Mouse (Mus musculus) yolk sac, embryonic 10.5 days (tissue): ENCODE measurements around the gene Appl1.

Experiments
- DNase-seq: peaks from one replicate; pipeline ENCODE4 v3.0.0-alpha.2; 2017; ENCODE audit warnings: low spot score

Appl1 gene

DNA sequence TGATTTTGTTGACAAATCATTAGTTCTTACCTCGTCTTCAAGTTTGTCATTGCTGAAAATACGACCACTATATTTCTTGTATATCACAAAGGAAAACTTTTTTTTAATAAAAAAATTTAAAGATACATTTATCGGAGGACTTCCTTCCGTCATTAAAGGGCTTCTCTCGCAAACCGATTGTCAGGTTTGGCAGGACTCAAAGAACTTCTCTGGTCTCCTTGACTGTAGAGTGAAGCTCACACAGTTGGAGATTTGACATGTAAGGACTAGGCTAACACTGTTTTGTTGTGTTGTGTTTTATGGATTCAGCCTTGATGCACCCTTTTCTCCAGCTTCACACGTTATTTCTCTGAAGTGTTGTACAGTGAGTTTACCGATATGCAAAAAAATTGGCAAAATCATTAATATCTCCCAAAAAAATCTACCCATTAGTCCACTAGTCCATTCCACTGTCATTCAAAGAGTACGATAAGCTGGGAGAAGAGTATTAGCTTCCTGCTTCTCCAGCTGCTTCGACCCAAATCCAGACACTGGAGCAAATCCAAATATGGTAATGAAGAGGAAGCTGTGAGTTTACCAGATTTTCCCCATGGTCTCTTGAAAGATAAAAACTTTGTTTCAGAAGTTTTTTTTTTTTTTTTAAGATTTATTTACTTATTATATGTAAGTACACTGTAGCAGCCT, at the start of gene Appl1:
TSS of gene Appl1 (minus strand) at position 127 of the 684 bp plus-strand sequence.
- DNase-seq, result no peak

DNA sequence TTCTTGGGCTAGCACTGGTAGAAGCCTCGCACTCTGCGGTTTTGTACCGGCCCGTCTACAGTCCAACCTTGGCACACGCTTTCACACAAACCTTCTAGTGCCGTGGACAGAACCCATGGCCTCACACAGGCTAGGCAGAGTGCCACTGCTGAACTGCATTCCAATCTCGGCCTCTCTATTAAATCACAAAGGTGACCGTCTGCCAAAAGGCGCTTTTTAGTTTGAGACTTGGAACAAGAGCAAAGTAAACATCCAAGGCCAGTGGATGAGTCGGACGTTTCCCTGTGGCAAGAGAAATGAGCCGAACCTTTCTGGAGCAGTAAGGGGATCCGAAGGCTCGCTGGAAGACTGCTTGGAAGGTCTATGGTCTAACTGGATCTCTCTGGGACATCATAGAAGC, 48.8 kb upstream of the Appl1 start:
- DNase-seq, result no peak

DNA sequence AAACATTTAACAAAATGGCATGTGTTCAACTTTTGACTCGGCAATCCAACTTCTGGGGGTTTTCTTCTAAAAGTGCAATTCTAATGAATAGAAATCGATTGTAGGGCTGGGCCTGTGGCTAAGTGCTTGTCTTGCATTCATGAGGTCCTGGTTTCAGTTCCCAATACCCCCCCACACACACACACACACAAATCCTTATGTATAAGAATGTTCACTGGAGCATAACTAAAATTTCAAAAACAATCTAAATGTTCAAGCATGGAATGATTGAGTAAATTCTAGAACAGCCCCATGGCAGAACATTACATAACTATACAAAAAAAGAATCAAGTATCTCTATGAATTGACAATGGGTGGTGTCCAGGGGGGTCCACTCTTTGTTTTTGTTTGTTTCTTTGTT, 46.9 kb upstream of the Appl1 start:
- no peak for DNase-seq

DNA sequence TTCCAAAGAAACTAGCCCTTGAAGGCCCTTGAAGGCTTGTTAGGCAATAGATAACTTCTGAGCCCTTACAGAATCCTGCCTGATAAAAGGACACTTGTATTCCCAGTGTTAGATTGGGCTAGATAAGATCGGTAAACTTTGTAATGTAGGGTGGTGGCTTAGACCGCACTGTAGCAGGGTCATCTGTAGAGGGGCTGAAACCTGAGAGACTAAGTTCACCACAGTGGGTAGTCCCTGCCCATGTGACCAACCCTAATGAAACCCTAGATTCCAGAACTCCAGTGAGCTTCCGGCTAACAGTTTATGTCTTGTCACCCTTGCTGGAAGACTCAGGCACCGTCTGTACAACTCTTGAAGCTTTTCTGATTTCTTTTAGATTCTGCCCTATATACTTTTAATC, 42.6 kb upstream of the Appl1 start:
- DNase-seq, result peak; percentile 37

DNA sequence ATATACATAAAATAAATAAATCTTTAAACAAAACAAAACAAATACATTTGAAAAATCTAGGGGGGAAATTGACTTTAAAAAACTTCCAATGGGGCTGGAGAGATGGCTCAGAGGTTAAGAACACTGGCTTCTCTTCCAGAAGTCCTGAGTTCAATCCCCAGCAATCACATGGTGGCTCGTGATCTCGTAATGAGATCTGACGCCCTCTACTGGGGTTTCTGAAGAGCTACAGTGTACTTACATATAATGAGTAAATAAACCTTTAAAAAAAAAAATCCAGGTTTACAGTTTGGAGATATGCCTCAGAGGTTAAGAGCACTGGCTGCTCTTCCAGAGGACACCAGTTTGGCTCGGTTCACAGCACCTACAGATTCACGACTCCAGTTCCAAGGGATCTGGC, 40.5 kb upstream of the Appl1 start:
- DNase-seq, result no peak

DNA sequence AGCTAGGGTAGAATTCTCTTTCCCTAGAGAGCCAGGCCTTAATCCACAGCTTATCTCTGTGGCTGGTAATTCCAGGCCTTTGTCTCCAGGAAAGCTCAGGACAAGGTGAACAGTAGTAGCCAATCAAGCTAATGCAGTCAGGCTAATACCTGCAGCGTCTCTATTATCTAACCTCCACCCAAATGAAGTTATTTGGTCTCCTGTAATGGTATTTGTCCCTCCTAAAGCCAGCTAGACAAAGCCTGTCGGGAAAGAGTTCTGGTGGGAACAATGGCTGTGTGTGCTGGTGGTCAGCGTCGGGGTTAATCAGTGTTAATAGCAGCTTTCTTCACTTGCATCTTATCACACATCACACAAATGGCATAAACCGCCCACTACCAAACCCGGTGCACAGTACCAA, 34.9 kb upstream of the Appl1 start:
- DNase-seq, result no peak

DNA sequence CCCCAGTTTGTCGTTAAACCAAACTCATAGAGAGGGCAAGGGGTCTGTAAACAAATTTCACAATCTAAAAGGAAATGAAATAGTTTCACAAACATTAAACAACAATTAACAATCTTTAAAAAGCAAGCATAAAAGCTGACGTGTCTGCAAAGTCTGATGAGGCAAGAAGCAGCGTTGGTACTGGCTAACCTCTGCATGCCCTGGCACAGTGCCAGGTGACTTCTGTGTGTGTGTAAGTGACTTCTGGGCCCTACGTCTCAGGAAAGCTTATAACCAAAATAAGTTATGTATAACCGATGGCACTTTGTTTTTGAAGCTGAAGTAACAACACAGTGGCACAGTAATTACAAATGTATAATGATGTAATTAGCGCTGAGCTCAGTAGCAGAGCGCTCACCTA, 33.9 kb upstream of the Appl1 start:
- no peak for DNase-seq

DNA sequence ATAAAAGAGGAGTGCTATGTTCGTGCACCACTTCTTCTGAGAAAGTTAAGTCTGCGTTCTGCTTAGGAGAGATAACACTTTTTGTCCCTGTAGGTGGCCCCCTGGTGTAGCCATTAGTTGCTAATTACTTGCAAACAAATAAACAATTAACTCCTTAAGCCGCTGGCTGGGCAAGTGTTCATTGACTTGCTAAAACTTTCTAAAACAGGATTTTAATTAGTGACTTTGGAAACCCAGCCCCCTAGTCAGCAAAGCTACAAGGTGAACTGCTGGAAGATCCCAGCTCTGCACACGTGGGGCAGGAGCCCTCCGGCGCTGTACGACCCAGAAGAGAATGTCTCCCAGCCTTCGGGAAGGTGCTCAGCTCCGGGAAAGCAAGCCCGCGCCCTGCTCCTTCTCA, 29.4 kb upstream of the Appl1 start:
- DNase-seq, result peak; percentile 10

DNA sequence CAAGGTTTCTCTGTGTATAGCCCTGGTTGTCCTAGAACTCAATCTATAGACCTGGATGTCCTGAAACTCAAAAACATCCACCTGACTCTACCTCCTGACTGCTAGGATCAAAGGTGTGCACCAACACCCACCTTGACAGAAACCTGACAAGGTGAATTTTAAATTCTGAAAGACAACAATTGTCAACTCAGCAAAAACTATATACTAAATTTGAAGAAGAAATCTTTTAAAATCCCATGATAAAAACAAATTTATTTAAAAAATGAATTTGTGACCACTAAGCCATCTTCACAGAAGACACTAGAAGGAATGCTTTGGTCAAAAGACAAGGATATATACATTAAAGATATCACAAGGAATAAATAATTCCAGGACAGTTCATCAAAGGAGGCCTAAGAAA, 25.2 kb upstream of the Appl1 start:
- no peak for DNase-seq

DNA sequence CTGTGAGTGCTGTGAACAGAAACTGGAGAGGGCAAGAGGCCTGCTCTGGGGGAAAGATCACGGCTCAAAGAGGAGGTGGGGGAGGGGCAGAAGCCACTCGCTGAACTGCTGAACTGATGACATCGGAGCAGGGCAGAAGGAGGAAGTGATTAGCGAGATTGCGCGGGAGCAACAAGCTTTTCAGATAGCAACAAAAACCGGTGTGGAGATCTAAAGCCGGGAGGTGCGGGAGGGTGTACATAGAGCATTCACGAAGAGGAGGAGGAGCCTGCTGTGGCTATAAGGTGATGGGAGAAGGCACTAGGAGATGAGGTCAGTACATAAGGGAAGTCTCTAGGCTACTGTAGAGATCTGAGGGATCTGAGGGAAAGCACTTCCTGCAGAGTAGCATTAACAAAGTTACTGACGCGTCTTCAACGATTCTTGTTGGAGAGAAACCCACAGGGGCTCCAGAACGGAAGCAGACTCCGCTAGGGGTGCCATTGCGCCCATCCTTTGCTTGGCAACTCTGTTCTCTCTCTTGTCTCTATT, 23.2 kb upstream of the Appl1 start, which contains the start of gene Hesx1:
TSS of gene Hesx1 (plus strand) at position 206 of the 531 bp plus-strand sequence.
- peak; percentile 78 for DNase-seq

DNA sequence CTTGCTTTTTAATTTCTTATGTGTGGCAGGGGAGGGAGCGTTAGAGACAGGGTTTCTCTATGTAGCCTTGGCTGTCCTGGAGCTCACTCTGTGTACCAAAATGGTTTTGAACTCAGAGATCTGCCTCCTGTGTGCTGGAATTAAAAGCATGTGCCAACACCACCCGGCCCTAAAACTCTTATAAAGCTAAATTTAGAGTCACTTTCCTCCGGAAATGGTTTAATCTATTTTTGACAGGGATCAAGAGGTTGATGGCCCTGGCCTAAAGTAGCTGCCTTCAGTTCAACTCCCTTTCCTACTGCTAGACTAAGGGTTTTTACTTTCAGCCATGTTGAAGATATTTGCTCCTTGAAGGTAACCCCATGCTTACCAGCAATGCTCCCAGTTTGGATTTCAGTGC, 22.4 kb upstream of the Appl1 start:
- DNase-seq, result no peak

DNA sequence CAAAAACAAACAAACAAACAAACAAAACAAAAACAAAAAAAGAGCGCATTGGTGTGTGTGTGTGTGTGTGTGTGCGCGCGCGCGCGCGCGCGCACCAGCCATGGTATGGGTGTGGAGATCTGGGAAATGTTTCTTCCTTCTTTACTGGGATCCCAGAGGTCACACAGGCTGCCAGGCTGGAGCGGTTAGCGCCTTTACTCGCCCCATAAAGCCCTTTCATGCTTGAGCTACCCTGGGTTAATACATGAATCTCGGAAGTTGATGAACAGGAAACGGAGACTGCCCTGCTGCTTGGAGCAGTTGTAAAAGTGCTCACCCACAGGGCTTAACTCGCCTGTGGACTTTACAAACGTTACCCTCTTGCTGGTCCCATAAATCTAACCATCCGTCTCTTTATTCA, 20.6 kb upstream of the Appl1 start:
- no peak for DNase-seq

DNA sequence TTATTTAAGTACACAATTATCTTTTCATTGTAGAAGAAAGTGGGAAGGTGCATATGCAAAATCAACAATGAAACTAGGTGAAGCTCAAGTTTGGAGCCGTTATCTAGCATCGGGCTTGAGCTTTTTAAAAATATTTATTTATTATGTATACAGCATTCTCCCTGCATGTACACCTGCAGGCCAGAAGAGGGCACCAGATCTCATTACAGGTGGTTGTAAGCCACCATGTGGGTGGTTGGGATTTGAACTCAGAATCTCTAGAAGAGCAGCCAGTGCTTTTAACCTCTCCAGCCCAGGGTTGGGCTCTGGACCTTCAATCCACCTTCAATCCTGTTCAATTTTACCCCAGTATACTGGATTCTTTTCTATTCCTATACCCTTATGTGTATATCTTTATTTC, 17.7 kb upstream of the Appl1 start:
- DNase-seq, result no peak

DNA sequence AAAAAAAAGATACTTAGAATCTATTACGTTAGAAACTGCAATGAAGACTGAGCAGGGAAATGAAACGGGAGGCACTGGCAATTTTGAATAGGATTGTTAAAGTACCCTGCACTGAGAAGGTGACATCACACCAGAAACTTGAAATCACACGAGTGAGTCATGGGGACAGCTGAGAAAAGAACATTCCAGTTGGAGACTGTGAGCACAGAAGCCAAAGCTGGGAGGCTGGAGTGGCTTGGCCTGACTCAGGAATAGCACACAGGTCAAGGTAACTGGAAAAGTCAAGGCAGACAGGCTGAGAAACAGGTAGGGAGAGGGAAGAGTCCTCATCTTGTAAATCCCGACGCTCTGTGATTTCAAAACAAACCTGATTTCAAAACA, 11.1 kb upstream of the Appl1 start:
- DNase-seq, result no peak

DNA sequence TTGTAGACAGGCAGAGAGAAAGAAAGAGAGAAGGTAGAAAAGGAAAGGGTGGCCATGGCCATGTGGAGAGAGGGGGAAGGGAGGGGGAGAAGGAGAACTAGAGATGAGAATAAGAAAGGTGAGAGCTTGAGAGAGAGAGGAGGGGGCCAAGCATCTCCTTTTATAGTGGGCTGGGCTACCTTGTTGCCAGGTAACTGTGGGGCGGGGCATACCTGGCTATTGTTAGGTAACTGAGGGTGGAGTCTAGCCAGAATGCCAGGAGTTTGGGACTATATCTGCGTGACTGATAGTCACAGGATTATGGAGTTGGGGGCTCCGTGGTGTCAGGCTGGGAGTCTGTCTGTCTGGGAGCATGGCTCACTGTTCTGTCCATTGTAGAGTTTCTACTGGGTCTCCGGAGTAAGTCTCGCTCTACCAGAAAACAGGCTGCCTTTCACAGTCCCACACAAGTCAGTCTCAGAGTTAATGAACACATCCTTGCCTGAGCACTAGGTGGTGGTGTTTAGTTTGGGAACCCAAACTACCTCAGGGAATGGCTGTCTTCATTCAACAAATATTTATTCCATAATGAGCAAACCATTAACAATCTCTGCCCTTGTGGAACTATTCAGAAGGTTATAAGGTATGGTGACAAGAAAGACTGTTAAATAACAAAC, 10.6 kb upstream of the Appl1 start:
- DNase-seq, result no peak

DNA sequence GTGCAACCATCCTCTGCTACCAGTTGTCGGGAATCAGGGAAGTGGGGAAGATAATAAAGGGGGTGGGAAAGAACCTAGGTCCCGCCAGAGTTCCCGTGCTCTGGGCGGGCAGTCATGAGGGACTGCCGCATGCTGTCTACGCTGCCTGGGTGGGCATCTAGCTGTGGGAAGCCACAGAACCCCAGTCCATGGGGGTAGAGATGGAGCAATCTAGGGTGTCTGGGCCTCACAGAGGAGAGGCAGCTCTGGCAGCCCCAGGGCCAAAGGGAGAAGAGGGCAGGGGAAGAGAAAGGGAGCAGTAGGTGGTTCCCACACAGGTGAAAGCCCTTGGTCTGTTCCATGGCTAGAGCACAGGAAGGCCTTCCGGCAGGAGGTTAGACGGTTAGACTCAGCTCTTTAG, 10.0 kb upstream of the Appl1 start:
- no peak for DNase-seq

DNA sequence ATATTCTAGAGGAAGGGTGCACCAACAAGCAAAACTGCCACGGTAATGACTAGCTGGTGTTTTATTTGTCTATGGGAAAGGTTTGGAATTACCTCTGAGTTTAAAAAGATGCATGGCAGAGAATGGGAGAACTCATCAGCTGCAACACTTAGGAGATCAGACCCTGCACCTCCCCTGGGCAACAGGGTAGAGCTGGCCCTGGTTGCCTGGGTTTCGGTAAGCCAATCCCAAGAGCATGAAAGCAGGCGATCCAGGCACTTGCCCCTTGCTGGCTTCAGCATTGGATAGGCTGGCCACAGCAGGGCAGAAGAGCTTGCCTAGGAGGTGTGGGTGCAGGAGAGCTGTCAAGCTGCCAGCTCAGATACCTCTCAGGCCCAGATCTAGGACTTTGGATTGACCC, 8.8 kb upstream of the Appl1 start:
- DNase-seq, result no peak

DNA sequence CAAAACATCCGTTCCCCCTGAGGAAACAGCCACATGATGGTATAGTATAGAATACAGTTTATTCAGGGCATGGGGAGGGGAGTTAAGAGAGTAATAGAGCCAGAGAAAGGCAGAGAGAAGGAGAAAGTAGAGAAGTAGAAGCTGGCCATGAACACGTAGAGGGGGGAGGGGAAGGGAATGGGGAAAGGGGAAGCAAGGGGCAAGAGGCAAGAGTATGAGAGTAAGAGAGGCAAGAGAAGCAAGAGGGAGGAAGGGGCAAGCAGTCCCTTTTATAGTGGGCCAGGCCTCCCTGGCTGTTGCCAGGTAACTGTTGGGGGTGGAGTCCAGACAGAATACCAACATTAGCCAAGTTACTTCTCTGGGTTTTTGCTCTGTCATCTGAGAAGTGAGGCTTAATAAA, 6.5 kb upstream of the Appl1 start:
- DNase-seq, result no peak

DNA sequence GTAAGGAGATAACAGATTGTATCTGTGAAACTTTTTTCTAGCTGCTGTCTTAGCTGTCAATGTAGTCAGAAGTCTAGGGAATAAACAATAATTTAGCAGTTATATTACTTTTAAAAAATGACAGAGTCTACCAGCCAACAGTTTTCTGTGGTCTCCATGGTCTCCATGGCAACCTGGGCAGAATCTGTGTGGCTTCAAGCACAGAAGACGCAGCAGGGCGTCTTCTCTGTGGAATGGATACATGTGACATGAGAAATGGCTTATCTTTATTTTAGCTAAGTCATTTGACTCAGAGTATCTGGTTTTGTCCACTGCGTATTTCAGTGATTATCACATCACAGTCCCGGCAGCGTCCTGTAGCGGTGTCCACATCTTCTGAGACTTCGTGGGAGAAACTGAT, 5.2 kb upstream of the Appl1 start:
- DNase-seq, result no peak

DNA sequence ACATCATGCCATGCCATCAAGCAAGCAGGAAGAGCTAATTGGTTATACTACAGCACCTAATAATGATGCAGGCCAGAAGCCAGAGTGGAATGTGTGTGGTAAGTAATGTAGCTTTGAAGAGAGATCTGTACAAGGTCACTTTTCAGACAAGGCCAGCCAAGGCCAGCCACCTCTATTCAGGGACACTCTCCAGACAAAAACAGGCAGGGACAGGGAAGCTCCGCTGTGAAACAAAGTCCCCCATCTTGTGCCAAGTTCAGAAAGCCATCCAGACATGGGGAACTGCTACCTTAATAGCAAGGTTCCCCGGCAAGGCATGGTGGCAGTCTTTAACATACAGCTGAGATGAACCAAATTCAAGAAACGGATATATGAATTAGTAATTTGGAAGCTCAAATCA, 4.5 kb upstream of the Appl1 start:
- no peak for DNase-seq

DNA sequence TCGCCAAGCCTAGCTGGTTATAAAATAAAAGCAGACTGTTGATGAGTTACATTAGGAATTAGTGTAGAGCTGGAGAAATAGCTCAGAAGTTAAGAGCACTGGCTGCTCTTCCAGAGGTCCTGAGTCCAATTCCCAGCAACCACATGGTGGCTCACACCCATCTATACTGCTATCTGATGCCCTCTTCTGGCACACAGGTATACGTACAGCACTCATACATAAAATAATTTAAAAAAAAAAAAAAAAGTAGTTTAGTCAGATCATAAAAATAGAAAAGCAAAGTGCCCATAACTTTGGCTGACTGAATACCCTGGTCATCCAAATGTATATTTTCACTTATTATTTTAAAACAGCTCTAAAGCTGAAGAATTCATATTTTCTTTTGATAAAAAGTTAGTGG, 2.1 kb upstream of the Appl1 start:
- no peak for DNase-seq

DNA sequence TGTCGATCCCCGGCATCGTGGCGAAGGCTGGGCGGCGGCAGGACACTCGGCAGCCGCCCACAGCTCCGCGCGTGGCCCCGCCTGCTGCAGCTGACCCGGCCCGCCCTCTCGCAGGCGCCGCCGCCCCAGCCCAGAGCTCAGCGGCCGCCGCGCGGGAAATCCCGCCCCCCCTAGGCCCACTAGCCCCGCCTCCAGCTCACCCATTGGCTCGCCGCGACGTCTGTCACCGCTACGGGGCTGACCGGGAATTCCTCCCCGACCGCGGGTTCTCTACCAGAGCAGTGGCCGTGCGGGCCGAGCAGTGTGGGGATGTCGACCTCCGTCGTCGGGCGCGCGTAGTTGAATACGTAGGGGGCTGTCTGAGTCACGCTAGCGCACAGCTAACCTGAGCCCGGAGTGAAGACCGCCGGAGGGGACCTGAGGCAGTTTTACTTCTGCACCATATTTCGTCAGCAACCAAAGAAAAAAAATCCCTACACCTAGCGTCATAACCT, 546 bp downstream of the Appl1 start:
- peak; percentile 97 for DNase-seq

DNA sequence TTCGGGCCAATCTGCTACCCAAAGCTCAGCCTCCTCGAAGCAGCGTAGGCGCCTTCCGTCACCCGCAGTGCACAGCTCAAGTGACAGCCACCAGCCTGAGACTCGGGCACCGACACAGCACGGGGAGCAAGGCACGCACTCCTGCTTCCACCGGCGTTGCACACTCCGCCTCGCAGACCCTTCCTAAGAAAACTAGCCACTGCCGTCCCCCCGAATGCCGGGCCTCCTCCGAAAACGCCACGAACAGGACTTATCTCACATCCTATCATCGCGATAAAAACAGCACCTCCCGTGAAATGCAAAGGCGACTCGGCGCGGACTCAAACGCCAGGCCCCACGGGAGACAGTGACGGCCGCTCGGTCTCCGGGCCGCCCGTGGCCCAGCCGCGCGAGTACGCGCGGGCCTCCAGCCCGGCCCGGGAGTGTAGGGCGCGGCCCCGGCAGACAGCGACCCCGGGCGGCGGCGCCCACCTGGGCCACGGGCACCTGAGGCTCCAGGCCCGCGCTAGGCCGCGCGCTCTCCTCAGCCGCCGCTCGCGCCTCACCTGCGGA, 1.1 kb downstream of the Appl1 start:
- DNase-seq, result peak; percentile 72
